Mouse (Mus musculus): ENCODE results near the gene Borcs7. TPM values are rescaled to one million over a fixed set of nuclear protein-coding genes. Genes with fewer than 3 reads are reported as not detected.

Gene Borcs7
- polyA plus RNA-seq, 1 experiment from 2014 or later, result 24.1 TPM

Other genes starting within 250 kb of the Borcs7 start
- gene Trim8, start 188.2 kb upstream of the Borcs7 start, polyA plus RNA-seq (2015; fragmentation: Nextera tagmentation; extraction: Ambion mirVana), result 29.9 and 30.5 TPM in 2 replicates
- gene Arl3, start 116.7 kb upstream of the Borcs7 start, polyA plus RNA-seq (2015; fragmentation: Nextera tagmentation; extraction: Ambion mirVana), result 209 and 210 TPM in 2 replicates
- gene Sfxn2, start 116.5 kb upstream of the Borcs7 start, polyA plus RNA-seq (2015; fragmentation: Nextera tagmentation; extraction: Ambion mirVana), result 10.5 and 11.7 TPM in 2 replicates
- 41.1 and 42.6 TPM in 2 replicates for gene Wbp1l, start 90.8 kb upstream of the Borcs7 start, polyA plus RNA-seq (2015; fragmentation: Nextera tagmentation; extraction: Ambion mirVana)
- not detected in 2 replicates for gene Cyp17a1, start 16.7 kb upstream of the Borcs7 start, polyA plus RNA-seq (2015; fragmentation: Nextera tagmentation; extraction: Ambion mirVana)
- 33.9 and 38.2 TPM in 2 replicates for gene As3mt, start 17.6 kb downstream of the Borcs7 start, polyA plus RNA-seq (2015; fragmentation: Nextera tagmentation; extraction: Ambion mirVana)
- gene Cnnm2, start 71.7 kb downstream of the Borcs7 start, polyA plus RNA-seq (2015; fragmentation: Nextera tagmentation; extraction: Ambion mirVana), result 7.8 and 10.1 TPM in 2 replicates

Data from midbrain, embryonic 15.5 days (tissue).